Mouse (Mus musculus) heart, adult 2 months (tissue): ENCODE measurements at regions not wholly inside any gene's neighbourhood (a gene's known extent, or its start where the extent isn't known, plus 50 kb on each side); places are given as distances from the start of the nearest gene placed in this dataset.

ENCODE experiments used
- CTCF ChIP-seq: fragments of 200-600 bp; IDR thresholded peaks from 2 replicates; pipeline ENCODE4 v1.8.1; 2022; ENCODE audit warnings: antibody characterized with exemption, mild to moderate bottlenecking, moderate library complexity
- EP300 ChIP-seq: fragments of 200-500 bp; IDR thresholded peaks from 2 replicates; pipeline ENCODE4 v1.6.1; 2011; ENCODE audit warnings: low read depth, low read length, control low read depth; ENCODE audit not compliant: insufficient read depth
- POLR2A ChIP-seq: fragments of 200-500 bp; IDR thresholded peaks from 2 replicates; pipeline ENCODE4 v1.6.1; 2011; ENCODE audit warnings: mild to moderate bottlenecking, low read depth, low read length, control low read depth; ENCODE audit not compliant: insufficient read depth

DNA sequence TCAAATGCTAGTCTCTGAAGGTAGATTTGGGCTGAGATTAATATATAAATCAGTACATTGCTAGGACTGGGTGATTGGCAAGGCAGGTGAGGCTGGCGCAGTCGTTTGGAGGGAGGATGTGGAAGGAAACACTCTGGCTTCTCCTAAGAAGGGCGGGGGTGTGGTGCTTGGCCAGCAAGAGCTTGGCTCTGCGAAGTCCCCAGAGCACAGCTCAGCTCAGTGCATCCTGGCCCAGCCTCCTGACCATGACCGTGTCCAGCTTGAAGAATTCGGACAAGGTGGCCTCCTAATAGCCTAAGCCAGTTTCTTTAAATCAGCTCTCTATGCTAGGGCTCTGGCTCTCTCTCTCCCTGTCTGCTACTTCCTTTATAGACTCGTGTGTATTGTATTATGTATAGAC, 115.4 kb downstream of the Matn1 start:
- TF ChIP-seq CTCF (no peak), POLR2A (no peak), EP300 (no peak)
